Mouse (Mus musculus): Measurements from ENCODE around the gene Ttc9c.

GRCm38 (mm10) chr19:8772996-8773395 is 46.1 kb downstream of the Ttc9c start:
- no peak for TF ChIP-seq POLR2A (IDR thresholded peaks at IDR 0.05; ENCODE audit: insufficient read length, low read depth)
- TF ChIP-seq USF1 (IDR thresholded peaks at IDR 0.05; ENCODE audit: low read depth): no peak
- TF ChIP-seq MYOG (IDR thresholded peaks at IDR 0.05; ENCODE audit: control insufficient read depth in 1 of 3, insufficient read depth in 1 of 3, insufficient read length in 2 of 3, low read depth in 2 of 3): no peak
- no peak for TF ChIP-seq TCF12 (IDR thresholded peaks at IDR 0.05; ENCODE audit: insufficient read depth, poor library complexity, severe bottlenecking)
- no peak for TF ChIP-seq E2F4 (IDR thresholded peaks at IDR 0.05; ENCODE audit: insufficient read depth)
- no peak for TF ChIP-seq POLR2AphosphoS2 (IDR thresholded peaks at IDR 0.05; ENCODE audit: insufficient read length, low read depth)
- no peak for TF ChIP-seq SRF (IDR thresholded peaks at IDR 0.05; ENCODE audit: control insufficient read depth, insufficient read length, low read depth)
- no peak for TF ChIP-seq MAX (IDR thresholded peaks at IDR 0.05; ENCODE audit: low read depth)
- TF ChIP-seq REST (IDR thresholded peaks at IDR 0.05; ENCODE audit: insufficient read depth, insufficient read length): no peak
- no peak for TF ChIP-seq MYOD1 (IDR thresholded peaks at IDR 0.05; ENCODE audit: control insufficient read depth in 1 of 3, insufficient read length in 2 of 3, low read depth in 2 of 3)
